Mouse (Mus musculus): Measurements from ENCODE around the gene Cbr4. TPM values are rescaled to one million over a fixed set of nuclear protein-coding genes. Genes with fewer than 3 reads are reported as not detected.

The Cbr4 gene
- polyA plus RNA-seq, 1 experiment from 2014 or later, result 19.6 TPM

GRCm38 (mm10) chr8:61462221-61462620, 25.3 kb upstream of the Cbr4 start:
- no peaks in the 10 kb centered on the region for H3K4me1 ChIP-seq (ENCODE audit: control insufficient read depth, insufficient read depth, low read length)
- ATAC-seq (ENCODE audit: low read depth), result no peak
- 86% methylated on average over 5 of the region's 5 CpGs for WGBS

GRCm38 (mm10) chr8:61464393-61464792, 23.1 kb upstream of the Cbr4 start:
- Histone ChIP-seq H3K4me3 (ENCODE audit: low read depth, low read length) (no peak overlapping the region), H3K36me3 (ENCODE audit: control insufficient read depth, insufficient read depth, low read length) (no peaks in the 10 kb centered on the region), H3K9me3 (ENCODE audit: control insufficient read depth, low read length) (no peaks in the 10 kb centered on the region), H3K27me3 (ENCODE audit: control insufficient read depth, insufficient read depth, low read length) (no peaks in the 10 kb centered on the region), H3K9ac (replicated peaks; ENCODE audit: low read depth, low read length) (no peak overlapping the region), H3K27ac (ENCODE audit: low read depth, low read length) (no peak overlapping the region), H3K4me1 (ENCODE audit: control insufficient read depth, insufficient read depth, low read length) (no peaks in the 10 kb centered on the region), H3K4me2 (ENCODE audit: low read depth, low read length) (no peak overlapping the region)
- 65% methylated on average over 2 of the region's 2 CpGs for WGBS
- no peak for ATAC-seq (ENCODE audit: low read depth)

More at GRCm38 (mm10) chr8:61462221-61462620, 25.3 kb upstream of the Cbr4 start:
- no peaks in the 10 kb centered on the region for H3K9me3 ChIP-seq (ENCODE audit: control insufficient read depth, low read length)
- no peak overlapping the region for H3K4me2 ChIP-seq (ENCODE audit: low read depth, low read length)
- no peak overlapping the region for H3K27ac ChIP-seq (ENCODE audit: low read depth, low read length)
- H3K4me3 ChIP-seq (ENCODE audit: low read depth, low read length), result no peak overlapping the region
- H3K9ac ChIP-seq (replicated peaks; ENCODE audit: low read depth, low read length), result no peak overlapping the region
- H3K27me3 ChIP-seq (ENCODE audit: control insufficient read depth, insufficient read depth, low read length), result no peaks in the 10 kb centered on the region
- H3K36me3 ChIP-seq (ENCODE audit: control insufficient read depth, insufficient read depth, low read length), result no peaks in the 10 kb centered on the region

- Histone ChIP-seq H3K27me3 (ENCODE audit: control insufficient read depth, insufficient read depth, low read length) (no peaks in the 10 kb centered on the region), H3K4me1 (ENCODE audit: control insufficient read depth, insufficient read depth, low read length) (no peaks in the 10 kb centered on the region), H3K27ac (ENCODE audit: low read depth, low read length) (no peak overlapping the region), H3K9me3 (ENCODE audit: control insufficient read depth, low read length) (no peaks in the 10 kb centered on the region), H3K4me3 (ENCODE audit: low read depth, low read length) (no peak overlapping the region), H3K9ac (replicated peaks; ENCODE audit: low read depth, low read length) (no peak overlapping the region), H3K36me3 (ENCODE audit: control insufficient read depth, insufficient read depth, low read length) (no peaks in the 10 kb centered on the region), H3K4me2 (ENCODE audit: low read depth, low read length) (no peak overlapping the region)
- ATAC-seq (ENCODE audit: low read depth), result peak; percentile 60; the same call in 1 of the 2 replicates
- 66% methylated on average over 15 of the region's 15 CpGs for WGBS
Observed at GRCm38 (mm10) chr8:61466696-61467552, 20.6 kb upstream of the Cbr4 start.

GRCm38 (mm10) chr8:61467553-61467815, 20.1 kb upstream of the Cbr4 start:
- no peak overlapping the region for H3K4me3 ChIP-seq (ENCODE audit: low read depth, low read length)
- H3K9ac ChIP-seq (replicated peaks; ENCODE audit: low read depth, low read length), result no peak overlapping the region
- no peaks in the 10 kb centered on the region for H3K27me3 ChIP-seq (ENCODE audit: control insufficient read depth, insufficient read depth, low read length)
- H3K4me2 ChIP-seq (ENCODE audit: low read depth, low read length), result no peak overlapping the region
- ATAC-seq (ENCODE audit: low read depth), result no peak
- no peak overlapping the region for H3K27ac ChIP-seq (ENCODE audit: low read depth, low read length)
- H3K9me3 ChIP-seq (ENCODE audit: control insufficient read depth, low read length), result no peaks in the 10 kb centered on the region
- 94% methylated on average over 3 of the region's 3 CpGs for WGBS
- H3K36me3 ChIP-seq (ENCODE audit: control insufficient read depth, insufficient read depth, low read length), result no peaks in the 10 kb centered on the region
- no peaks in the 10 kb centered on the region for H3K4me1 ChIP-seq (ENCODE audit: control insufficient read depth, insufficient read depth, low read length)

- no peaks in the 10 kb centered on the region for H3K9me3 ChIP-seq (ENCODE audit: control insufficient read depth, low read length)
- H3K27me3 ChIP-seq (ENCODE audit: control insufficient read depth, insufficient read depth, low read length), result no peaks in the 10 kb centered on the region
- no peaks in the 10 kb centered on the region for H3K36me3 ChIP-seq (ENCODE audit: control insufficient read depth, insufficient read depth, low read length)
- H3K9ac ChIP-seq (replicated peaks; ENCODE audit: low read depth, low read length), result no peak overlapping the region
- WGBS, result 82% methylated on average over 4 of the region's 4 CpGs
- H3K4me3 ChIP-seq (ENCODE audit: low read depth, low read length), result no peak overlapping the region
- ATAC-seq (ENCODE audit: low read depth), result no peak
- H3K4me1 ChIP-seq (ENCODE audit: control insufficient read depth, insufficient read depth, low read length), result no peaks in the 10 kb centered on the region
- H3K4me2 ChIP-seq (ENCODE audit: low read depth, low read length), result no peak overlapping the region
- H3K27ac ChIP-seq (ENCODE audit: low read depth, low read length), result no peak overlapping the region
Observed at GRCm38 (mm10) chr8:61470213-61470612, 17.3 kb upstream of the Cbr4 start.

GRCm38 (mm10) chr8:61475251-61475673, 12.3 kb upstream of the Cbr4 start:
- no peak overlapping the region for H3K9ac ChIP-seq (replicated peaks; ENCODE audit: low read depth, low read length)
- H3K9me3 ChIP-seq (ENCODE audit: control insufficient read depth, low read length), result no peaks in the 10 kb centered on the region
- no peak overlapping the region for H3K4me2 ChIP-seq (ENCODE audit: low read depth, low read length)
- H3K27me3 ChIP-seq (ENCODE audit: control insufficient read depth, insufficient read depth, low read length), result no peaks in the 10 kb centered on the region
- no peaks in the 10 kb centered on the region for H3K4me1 ChIP-seq (ENCODE audit: control insufficient read depth, insufficient read depth, low read length)
- no peak overlapping the region for H3K27ac ChIP-seq (ENCODE audit: low read depth, low read length)
- no peak overlapping the region for H3K4me3 ChIP-seq (ENCODE audit: low read depth, low read length)
- H3K36me3 ChIP-seq (ENCODE audit: control insufficient read depth, insufficient read depth, low read length), result no peaks in the 10 kb centered on the region
- no peak for ATAC-seq (ENCODE audit: low read depth)
- 56% methylated on average over 6 of the region's 6 CpGs for WGBS

- Histone ChIP-seq H3K27ac (ENCODE audit: low read depth, low read length) (no peak overlapping the region), H3K9ac (replicated peaks; ENCODE audit: low read depth, low read length) (no peak overlapping the region), H3K4me2 (ENCODE audit: low read depth, low read length) (no peak overlapping the region), H3K9me3 (ENCODE audit: control insufficient read depth, low read length) (no peaks in the 10 kb centered on the region), H3K36me3 (ENCODE audit: control insufficient read depth, insufficient read depth, low read length) (no peaks in the 10 kb centered on the region), H3K4me3 (ENCODE audit: low read depth, low read length) (no peak overlapping the region), H3K27me3 (ENCODE audit: control insufficient read depth, insufficient read depth, low read length) (no peaks in the 10 kb centered on the region), H3K4me1 (ENCODE audit: control insufficient read depth, insufficient read depth, low read length) (no peaks in the 10 kb centered on the region)
- 86% methylated on average over 9 of the region's 9 CpGs for WGBS
- no peak for ATAC-seq (ENCODE audit: low read depth)
Observed at GRCm38 (mm10) chr8:61476160-61476559, 11.4 kb upstream of the Cbr4 start.

GRCm38 (mm10) chr8:61478150-61478549, 9.4 kb upstream of the Cbr4 start:
- WGBS, result 96% methylated on average over 4 of the region's 4 CpGs
- Histone ChIP-seq H3K4me3 (ENCODE audit: low read depth, low read length) (no peak overlapping the region), H3K27ac (ENCODE audit: low read depth, low read length) (no peak overlapping the region), H3K4me1 (ENCODE audit: control insufficient read depth, insufficient read depth, low read length) (no peaks in the 10 kb centered on the region), H3K36me3 (ENCODE audit: control insufficient read depth, insufficient read depth, low read length) (no peaks in the 10 kb centered on the region), H3K9ac (replicated peaks; ENCODE audit: low read depth, low read length) (no peak overlapping the region), H3K4me2 (ENCODE audit: low read depth, low read length) (no peak overlapping the region), H3K9me3 (ENCODE audit: control insufficient read depth, low read length) (no peaks in the 10 kb centered on the region), H3K27me3 (ENCODE audit: control insufficient read depth, insufficient read depth, low read length) (no peaks in the 10 kb centered on the region)
- no peak for ATAC-seq (ENCODE audit: low read depth)

GRCm38 (mm10) chr8:61478793-61479192, 8.7 kb upstream of the Cbr4 start:
- H3K9ac ChIP-seq (replicated peaks; ENCODE audit: low read depth, low read length), result no peak overlapping the region
- H3K27me3 ChIP-seq (ENCODE audit: control insufficient read depth, insufficient read depth, low read length), result no peaks in the 10 kb centered on the region
- H3K4me3 ChIP-seq (ENCODE audit: low read depth, low read length), result no peak overlapping the region
- H3K9me3 ChIP-seq (ENCODE audit: control insufficient read depth, low read length), result no peaks in the 10 kb centered on the region
- no peak for ATAC-seq (ENCODE audit: low read depth)
- 84% methylated on average over 8 of the region's 8 CpGs for WGBS
- no peaks in the 10 kb centered on the region for H3K36me3 ChIP-seq (ENCODE audit: control insufficient read depth, insufficient read depth, low read length)
- H3K4me1 ChIP-seq (ENCODE audit: control insufficient read depth, insufficient read depth, low read length), result no peaks in the 10 kb centered on the region
- no peak overlapping the region for H3K27ac ChIP-seq (ENCODE audit: low read depth, low read length)
- H3K4me2 ChIP-seq (ENCODE audit: low read depth, low read length), result no peak overlapping the region

All from neural tube, embryonic 14.5 days (tissue).